Mouse (Mus musculus) activated CD4-positive, CD25-positive, alpha-beta regulatory T cell, adult 4 months (primary cell): ENCODE measurements around the gene Wdr18. TPM values are rescaled to one million over a fixed set of nuclear protein-coding genes. Genes with fewer than 3 reads are reported as not detected.

Experiments
- ATAC-seq: one replicate; pipeline ENCODE4 v1.8.0; 2017
- polyA plus RNA-seq, 2 experiments: library from polyadenylated mRNA; unstranded; fragments of 100-300 nt; shearing (Covaris generic); gene quantifications; one replicate each; pipeline ENCODE4 v1.2.1; 2017

The Wdr18 gene
- polyA plus RNA-seq, 2 experiments from 2014 or later, result 63.9 to 70.0 TPM

GRCm38 (mm10) chr10:79979401-79980155 is 19.6 kb downstream of the Wdr18 start:
- no peak for ATAC-seq

- no peak for ATAC-seq
Measured at GRCm38 (mm10) chr10:79983205-79983604, 23.3 kb downstream of the Wdr18 start.

GRCm38 (mm10) chr10:79983670-79984069 is 23.7 kb downstream of the Wdr18 start:
- no peak for ATAC-seq

DNA sequence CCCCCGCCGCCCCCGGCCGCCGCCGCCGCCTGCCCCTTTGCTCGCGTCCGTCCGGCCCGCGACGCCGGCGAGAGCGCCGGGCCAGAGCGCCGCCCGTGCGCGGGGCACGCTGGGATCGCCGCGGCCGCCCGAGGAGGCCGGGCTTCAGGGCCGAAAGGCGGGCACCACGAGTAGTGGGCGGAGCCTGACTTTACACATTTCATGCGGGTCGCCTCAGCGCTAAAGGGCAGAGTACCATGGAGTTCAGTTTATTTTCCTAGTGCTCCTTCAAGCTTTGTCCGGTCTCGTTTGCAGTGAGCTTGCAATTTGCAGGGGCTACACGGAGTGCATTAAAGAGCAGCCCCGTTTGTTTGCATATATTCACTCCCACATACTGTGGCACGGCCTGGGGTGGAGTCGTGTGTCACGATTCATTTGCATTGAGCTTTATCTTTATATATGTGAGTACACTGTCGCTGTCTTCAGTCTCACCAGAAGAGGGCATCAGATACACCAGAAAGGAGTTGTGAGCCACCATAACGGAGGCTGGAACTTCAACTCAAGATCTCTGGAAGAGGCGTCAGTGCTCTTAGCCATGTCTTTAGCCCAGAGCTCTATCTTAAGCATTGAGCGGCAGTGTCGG is 24.4 kb downstream of the Wdr18 start, which contains the start of gene Tmem259:
Gene Tmem259, minus strand, starts transcription at position 136 of the 622 bp plus-strand sequence.
- ATAC-seq, result peak; percentile 60

GRCm38 (mm10) chr10:79984871-79985270 is 24.9 kb downstream of the Wdr18 start:
- peak; percentile 78 for ATAC-seq

DNA sequence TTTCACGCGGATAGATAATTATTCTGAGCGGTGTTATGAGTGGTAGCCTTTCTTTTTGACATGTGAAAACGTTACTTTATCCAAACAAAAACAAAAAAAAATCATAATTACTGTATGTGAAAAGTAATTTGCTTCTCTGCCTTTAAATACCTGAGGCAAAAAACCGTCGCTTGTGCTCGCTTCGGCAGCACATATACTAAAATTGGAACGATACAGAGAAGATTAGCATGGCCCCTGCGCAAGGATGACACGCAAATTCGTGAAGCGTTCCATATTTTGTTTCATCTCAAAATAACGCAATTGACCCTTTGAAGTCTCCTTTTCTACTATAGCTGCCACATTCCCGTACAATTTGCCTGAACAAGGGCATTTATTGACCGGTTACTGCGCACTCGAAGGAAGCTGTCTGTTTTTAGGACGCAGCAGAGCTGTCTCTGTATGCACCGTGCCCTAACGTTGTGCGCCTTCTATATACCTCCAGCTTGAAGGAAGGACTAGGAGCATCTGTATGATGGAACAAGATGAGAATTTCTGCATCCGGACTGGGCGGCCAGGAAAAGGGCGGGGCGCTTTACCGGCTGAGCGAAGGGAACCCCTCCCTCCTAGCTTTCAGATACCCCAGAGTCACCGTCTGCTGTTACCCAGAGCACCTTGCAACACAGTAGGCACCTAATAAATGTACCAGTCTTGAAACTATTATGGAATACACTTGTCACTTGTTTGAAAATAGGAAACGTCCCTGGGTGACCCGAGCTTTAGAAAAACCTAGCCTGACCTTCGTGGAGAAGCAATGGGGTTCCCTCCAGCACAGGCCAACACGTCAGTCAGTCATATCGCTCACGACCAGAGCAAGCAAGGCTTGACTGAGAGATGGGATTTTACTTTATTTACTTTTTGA is 25.6 kb downstream of the Wdr18 start:
- peak; percentile 6 for ATAC-seq

GRCm38 (mm10) chr10:79986232-79986878 is 26.4 kb downstream of the Wdr18 start:
- no peak for ATAC-seq

DNA sequence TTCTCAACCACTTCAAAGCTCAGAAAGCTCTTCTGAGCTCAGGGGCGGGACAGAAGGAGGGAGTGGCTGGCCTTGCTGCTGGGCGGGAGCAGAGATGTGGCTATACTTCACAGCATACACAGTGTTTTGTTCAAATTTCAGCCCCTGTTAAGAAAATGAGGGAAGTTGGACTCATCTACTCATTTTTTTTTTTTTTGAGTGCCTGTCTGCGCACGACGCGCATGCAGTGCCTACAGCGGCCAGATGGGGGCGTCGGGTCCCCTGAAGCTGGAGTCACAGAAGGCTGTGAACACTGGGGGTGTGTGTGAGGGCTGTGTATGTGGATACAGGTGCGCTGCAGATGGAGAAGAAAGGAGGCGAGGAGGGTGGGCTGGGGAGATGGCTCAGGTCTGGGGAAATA is 27.0 kb downstream of the Wdr18 start:
- ATAC-seq, result no peak

DNA sequence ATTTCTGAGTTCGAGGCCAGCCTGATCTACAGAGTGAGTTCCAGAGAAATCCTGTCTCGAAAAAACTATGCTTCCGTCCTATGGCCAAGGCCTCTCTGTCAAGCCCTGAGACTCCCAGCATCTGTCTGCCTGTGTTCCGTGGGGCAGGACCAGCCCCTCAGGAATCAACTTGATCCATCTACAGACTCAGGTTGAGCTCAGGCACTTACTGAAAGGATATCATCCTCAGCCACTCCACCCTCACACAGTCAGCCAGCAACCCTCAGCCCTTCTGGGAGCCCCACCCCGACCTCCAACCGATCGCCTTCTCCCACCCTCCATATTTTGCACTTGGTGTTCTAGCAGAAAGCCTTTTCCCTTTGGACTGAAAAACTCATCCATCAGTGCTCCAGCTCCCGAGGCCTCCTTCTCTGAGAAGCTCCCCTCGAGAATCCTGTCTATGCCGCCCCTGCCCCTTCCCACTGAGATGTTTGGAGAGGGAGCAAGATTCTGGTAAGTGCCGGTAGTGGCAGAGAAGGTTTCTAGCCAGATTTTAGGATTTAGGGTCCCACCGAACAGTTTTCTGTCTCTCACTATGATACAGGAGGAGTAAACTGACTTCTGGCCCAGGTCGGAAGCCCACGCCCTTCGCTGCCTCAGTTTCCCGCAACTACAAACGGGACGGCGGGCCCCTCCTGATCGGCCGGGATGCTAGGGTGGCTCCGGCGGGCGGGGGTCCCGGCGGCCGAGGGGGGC is 28.0 kb downstream of the Wdr18 start:
- no peak for ATAC-seq

GRCm38 (mm10) chr10:79988506-79989271 is 28.7 kb downstream of the Wdr18 start, which contains the start of gene Cnn2:
Cnn2 (plus strand) TSS chr10:79988584.
- ATAC-seq, result peak; percentile 2

GRCm38 (mm10) chr10:79989272-79989786 is 29.4 kb downstream of the Wdr18 start:
- no peak for ATAC-seq

DNA sequence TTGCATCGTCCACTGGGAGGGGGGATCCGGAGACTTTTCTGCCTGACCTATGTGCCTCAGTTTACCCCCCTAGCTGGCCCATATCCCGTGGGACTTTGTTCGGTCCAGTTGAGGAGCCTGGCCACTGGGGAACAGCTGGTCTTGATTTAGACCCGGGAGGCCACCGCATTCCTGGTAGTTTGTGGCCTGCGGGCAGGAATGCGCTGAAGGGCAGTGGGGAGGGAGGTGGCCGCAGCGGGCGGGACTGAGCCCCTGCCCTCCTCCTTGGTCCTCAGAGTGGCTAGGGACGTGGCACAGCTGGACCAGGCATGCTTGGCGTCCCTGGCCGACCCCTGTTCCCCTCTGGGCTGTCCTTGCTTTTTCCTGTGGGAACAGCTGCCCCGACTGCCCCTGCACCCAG is 29.9 kb downstream of the Wdr18 start:
- no peak for ATAC-seq

DNA sequence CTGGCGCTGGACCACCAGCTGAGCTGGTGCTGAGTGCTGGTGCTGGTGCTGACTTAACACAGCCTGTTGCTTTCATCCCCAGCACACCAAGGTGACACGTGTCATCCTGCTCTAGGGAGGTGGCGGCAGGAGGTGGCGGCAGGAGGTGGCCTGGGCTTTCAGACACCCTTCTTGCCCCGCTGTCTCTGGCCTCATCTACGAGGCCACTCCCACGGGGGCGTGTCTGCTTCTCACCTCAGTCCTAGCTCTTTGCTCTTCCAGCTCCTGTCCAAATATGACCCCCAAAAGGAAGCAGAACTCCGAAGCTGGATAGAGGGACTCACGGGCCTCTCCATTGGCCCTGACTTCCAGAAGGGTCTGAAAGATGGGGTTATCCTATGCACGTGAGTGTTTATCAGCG is 31.1 kb downstream of the Wdr18 start:
- ATAC-seq, result no peak

DNA sequence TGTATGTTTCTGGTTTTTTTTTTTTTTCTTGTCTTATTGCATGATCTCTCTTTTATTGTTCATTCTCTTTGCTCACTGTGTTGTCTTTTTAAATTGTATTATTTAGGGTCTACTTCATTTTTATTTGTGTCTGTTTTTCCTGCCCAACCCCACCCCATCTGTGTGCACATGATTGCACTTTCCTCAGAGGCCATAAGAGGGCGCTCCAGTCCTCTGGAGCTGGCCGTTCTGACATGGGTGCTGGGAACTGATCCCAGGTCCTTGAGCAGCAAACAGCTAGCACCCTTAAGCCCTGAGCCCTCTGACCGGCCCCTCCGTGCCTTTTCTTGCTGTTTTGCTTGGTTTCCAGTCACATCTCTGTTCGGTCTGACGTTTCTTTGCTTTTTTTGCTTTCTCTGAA is 31.6 kb downstream of the Wdr18 start:
- ATAC-seq, result no peak

DNA sequence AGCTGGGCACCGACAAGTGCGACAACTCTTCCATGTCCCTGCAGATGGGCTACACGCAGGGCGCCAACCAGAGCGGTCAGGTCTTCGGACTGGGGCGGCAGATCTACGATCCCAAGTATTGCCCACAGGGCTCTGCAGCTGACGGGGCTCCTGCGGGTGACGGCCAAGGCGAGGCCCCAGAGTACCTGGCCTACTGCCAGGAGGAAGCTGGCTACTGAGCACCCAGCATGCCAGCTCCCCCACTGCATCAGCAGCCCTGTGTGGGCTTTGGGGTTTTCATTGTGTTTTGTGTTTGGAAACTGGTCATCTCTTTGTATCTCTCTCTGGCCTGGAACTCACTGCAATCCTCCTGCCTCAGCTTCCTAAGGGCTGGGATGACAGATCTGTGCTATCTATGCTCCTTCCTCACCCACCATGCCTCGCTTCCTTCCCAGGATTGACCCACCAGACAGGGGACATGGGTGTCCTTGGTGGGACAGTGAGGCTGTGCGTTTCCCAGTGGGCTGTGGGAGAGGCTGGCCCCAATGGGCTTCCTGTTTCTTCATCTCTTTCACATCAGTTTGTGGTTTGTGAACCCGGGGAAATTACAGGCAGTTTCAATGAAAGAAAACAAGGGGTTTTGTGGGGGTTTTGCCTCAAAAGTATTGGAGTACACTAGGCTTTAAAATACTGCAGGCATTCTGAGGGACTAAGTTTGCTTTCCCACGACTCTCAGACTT is 34.6 kb downstream of the Wdr18 start:
- no peak for ATAC-seq

DNA sequence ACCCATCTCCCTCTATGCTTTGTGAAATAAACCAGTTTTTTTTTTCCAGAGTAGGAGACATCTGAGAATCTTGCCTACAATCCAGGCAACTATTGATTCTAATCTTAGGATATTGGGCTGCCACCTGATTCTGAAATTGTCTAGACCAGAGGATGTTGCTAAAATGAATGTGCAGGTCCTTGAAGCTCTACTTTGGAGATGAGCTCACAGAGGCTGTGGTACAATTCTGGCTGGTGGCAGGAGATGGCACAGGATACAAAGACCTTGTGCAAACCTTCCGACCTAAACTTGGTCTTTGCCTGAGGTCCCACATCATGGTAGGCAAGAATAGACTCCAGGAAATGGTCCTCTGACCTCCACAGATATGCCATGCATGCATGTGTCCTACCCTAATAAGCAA is 35.7 kb downstream of the Wdr18 start:
- no peak for ATAC-seq

- ATAC-seq, result peak; percentile 93
Measured at GRCm38 (mm10) chr10:79996272-79997033, 36.5 kb downstream of the Wdr18 start, which contains the start of gene Abca7. Abca7 (plus strand) TSS chr10:79996494.

GRCm38 (mm10) chr10:79997034-79997760 is 37.2 kb downstream of the Wdr18 start:
- ATAC-seq, result no peak

GRCm38 (mm10) chr10:79997819-79998218 is 37.9 kb downstream of the Wdr18 start:
- ATAC-seq, result no peak
